Mouse (Mus musculus) gastrocnemius, postnatal 36 days (tissue): ENCODE results near the gene Slc17a7. TPM values are rescaled to one million over a fixed set of nuclear protein-coding genes. Genes with fewer than 3 reads are reported as not detected.
"Not testable (repeated sequence)": the region's sequence is repeated elsewhere in the genome, so short reads cannot be mapped to it uniquely, and the experiment has no call there.

ENCODE experiments used
- DNase-seq, 2 experiments: peaks; one replicate each; pipeline ENCODE4 v3.0.0; 2022
- intact Hi-C: fragments of 180-260 bp; cut with DNase I; formaldehyde crosslinking; loops from one replicate; pipeline ENCODE4 v1.15.1; 2025
- total RNA-seq, 2 experiments: library from RNA; stranded (reverse); gene quantifications; 2 replicates each; pipeline ENCODE4 v1.2.3; 2021

The Slc17a7 gene
- total RNA-seq, 2 experiments from 2014 or later: 0.76 to 0.79 TPM

DNA sequence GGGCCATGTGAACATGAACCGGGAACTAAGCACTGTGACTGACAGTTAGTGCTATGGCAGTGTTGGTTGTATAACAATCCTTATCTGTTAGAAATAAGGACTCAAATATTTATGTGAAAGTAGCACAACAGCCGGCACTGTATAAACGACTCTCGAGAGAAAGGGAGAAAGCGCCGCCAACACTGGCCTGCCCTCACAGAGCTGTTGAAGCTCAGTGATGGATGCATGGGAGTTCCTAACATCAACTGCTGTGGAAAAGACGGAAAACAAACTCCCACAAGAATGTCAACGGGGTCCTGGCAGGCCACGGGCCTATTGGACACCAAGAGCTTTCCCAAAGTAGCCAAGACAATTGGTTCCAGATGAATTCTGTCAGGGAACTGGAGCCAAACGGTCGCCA lies 12.4 kb upstream of the Slc17a7 start:
- intact Hi-C loops: no loop called here
- peak in 1 of 2 experiments; percentile 31 for DNase-seq

DNA sequence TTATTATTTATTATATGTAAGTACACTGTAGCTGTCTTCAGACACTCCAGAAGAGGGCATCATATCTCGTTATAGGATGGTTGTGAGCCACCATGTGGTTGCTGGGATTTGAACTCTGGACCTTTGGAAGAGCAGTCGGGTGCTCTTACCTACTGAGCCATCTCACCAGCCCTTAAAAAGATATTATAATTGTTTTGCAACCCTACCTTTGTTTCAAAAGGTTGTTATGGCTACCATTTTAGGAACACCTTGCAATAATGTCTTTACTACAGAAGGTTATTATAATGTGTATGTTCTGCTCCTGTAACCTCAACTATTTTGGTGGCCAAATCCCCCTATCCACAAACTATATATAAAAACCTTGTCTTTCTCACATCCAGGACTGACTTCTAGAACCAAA lies 10.7 kb upstream of the Slc17a7 start:
- intact Hi-C loops, DNase-seq: not testable (repeated sequence)

DNA sequence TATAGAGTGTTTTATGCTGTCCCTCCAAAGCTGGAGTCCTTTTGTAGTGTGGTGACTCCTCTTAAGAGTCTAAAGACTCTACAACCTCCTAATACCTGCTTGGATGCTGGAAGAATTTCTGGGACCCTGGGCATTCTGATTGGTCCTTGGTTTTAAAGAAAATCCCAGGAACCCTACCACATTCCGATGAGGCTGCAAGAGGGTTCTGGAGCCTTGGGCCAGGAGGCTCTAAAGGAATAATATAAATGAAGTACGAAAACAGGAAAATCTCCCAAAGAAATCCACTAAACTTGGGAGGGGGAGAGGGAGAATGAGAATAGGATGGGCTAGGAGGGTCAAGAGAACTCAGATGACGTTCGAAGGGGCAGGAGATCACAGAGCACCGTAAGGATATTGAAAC lies 10.2 kb upstream of the Slc17a7 start:
- no peak for DNase-seq
- intact Hi-C loops: no loop called here

DNA sequence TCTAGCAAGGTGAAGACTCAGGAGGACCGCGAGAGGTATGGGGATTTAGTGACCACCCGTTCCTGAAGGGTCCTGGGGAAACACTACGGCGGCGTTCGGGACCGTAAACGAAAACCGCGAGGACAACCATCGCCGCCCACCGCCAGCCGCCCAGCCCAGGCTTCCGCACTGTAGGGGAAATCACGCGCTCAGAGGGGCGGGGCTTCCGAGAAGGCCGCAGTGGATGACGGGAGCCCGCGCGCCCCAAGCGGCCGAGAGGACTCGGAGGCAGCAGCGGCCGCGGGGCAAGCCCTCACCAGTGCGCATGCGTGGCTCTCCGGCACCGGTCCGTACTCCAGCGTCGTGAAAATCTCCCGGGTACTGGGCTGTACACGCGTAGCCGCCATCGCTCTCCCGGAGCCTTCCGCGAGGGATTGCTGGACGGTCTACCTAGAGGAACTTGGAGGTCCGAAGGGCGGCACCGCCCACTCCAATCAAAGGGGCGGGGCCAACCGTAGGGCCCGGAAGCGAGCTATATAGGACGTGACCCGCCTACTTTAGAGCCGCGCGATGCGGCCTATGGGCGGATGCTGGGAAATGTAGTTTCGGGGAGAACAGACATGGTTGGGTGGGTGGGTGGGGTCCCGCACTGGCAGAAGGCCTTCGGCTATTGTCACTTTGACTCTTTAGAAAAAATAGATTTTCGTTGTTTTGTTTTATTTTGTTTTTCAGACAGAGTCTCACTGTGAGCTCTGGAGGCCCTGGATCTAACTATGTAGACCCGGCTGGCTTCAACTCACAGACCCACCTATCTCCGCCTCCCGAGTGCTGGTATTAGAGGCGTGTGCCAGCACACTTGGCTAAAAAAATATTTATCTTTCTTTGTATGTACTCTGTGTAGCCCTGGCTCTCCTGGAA lies 9.4 kb upstream of the Slc17a7 start, which contains the start of the genes Pih1d1 and Aldh16a1:
TSS of gene Pih1d1 (plus strand) at position 208 of the 897 bp plus-strand sequence.
TSS of gene Aldh16a1 (minus strand) at position 489 of the 897 bp plus-strand sequence.
- intact Hi-C loops: no loop called here
- peak; percentile 96 for DNase-seq

DNA sequence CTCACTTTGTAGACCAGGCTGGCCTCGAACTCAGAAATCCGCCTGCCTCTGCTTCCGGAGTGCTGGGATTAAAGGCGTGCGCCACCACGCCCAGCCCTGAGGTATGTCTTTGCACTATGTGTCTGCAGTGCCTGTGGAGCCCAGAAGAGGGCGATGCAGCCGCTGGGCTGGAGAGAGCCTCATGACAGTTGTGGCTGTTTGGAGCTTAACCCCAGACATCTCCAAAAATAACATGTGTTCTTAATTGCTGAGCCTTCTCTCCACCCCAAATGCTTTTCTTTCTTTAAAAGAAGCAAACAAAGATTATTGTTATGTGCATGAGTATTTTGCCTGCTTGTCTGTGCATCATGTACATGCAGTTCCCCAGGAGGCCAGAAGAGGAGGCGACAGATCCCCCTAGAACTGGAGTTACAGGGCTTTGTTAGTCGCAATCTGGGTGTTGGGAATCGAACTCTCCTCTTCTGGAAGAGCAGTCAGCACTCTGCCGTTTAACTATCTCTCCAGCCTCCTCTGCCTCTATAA lies 8.7 kb upstream of the Slc17a7 start:
- intact Hi-C loops: no loop called here
- DNase-seq: peak; percentile 56 to 58

DNA sequence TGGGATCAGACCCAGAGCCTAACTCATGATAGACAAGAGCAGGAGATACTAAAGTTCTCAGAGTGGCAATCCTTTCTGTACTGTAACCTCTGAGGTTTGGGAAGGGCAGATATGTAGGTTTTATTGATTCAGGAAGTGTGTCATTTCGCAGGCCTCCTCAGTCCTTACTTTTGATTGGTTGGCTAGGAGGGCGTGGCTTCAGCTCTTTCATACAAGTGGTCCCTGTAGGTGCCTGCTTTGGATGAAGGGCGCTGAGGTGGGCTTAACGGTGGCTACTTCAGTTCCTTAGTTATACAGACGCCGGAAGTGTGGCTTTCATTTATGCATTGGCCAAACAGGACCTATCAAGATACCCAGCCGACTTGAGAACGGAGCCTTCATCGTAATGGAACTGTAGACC lies 8.2 kb upstream of the Slc17a7 start:
- intact Hi-C loops: no loop called here
- no peak for DNase-seq

DNA sequence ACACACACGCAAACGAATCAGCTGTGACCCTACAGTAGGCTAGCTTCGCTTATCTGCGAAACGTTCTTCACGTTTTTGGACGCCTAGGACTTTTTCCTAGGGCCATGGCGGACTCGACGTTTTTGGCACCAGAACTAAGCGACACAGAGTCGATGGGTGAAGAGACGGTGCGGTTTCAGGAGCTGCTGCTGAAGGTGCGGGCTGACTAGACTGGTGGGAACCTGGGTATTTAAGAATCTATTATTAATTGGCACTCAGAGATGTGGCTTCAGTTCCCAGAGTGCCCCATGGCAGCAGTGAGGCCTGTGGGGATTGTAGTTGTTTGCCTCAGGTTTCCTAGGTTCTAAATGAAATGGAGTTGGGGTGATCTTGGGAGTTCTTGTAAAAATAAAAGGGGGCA lies 7.5 kb upstream of the Slc17a7 start:
- no peak for DNase-seq
- intact Hi-C loops: no loop called here

DNA sequence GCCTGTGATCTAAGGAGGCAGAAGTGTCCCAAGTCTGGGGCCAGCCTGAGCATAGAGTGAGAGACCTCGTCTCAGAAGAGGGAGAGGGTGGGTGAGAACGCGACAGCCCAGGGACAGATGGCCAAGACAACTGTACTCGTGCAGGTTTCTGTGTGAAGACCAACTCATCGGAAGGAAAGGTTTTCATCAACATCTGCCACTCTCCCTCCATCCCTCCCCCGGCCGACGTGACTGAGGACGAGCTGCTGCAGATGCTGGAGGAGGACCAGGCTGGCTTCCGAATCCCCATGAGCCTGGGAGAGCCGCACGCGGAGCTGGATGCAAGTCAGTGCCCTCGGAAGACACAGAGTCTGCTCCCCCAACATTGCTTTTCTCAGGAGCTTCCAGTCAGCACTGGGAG lies 6.3 kb upstream of the Slc17a7 start:
- DNase-seq: no peak
- intact Hi-C loops: no loop called here

DNA sequence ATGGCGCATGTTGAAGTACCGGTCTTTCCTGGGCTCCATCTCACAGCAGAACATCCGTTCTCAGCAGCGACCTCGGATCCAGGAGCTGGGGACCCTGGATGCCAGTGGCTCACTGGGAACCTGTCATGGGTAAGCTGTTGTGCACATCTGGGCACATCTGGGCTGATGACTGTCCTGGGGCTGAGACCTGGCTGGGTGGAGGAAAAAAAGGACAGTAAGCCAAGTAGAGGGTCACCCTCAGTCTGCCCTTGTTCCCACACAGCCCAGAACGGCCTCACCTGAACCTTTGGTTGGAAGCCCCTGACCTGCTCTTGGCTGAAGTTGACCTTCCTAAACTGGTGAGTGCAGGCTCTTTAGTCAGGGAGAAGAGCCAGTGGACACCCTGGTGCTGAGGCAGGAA lies 4.8 kb upstream of the Slc17a7 start:
- no peak for DNase-seq
- intact Hi-C loops: no loop called here

DNA sequence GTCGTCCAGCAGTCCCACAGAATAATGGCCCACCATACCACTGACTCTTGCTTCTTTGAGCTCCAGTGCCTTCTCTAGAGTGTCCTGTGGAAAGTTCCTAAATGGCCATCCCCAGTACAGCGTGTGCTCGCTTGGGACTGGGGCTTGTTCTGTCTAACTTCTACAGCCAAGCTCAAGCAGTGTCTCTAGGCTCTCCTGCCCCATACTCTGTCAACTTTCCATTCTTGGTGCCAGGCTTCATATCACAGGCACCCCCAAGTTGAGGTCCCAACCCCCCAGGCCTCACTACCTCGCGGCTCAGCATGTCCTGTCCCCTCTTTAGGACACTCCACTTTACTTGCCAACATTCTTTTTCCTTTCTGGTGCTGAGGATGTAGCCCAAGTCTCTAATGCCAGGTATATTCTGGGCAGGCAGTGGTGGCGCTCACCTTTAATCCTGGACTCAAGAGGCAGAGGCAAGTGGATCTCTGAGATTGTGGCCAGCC lies 3.4 kb upstream of the Slc17a7 start:
- intact Hi-C loops: no loop called here
- no peak for DNase-seq

DNA sequence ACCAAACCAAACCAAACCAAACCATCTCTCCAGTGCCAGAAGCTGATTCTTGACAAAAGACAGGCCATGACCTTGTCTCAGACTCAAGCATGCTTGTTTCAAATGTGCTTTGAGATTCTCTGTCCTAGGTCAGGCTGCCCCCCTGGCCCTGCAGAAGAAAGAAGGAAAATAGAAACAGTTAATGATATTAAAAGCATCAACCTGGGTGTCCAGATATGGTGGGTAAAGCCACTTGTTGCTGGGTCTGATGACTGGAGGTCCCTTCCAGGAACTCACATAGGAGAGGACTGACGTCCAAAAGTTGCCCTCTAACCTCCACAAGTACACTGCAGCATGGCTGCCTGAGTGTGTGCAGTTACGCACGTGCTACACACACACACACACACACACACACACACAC lies 2.9 kb upstream of the Slc17a7 start:
- intact Hi-C loops: no loop called here
- no peak for DNase-seq

DNA sequence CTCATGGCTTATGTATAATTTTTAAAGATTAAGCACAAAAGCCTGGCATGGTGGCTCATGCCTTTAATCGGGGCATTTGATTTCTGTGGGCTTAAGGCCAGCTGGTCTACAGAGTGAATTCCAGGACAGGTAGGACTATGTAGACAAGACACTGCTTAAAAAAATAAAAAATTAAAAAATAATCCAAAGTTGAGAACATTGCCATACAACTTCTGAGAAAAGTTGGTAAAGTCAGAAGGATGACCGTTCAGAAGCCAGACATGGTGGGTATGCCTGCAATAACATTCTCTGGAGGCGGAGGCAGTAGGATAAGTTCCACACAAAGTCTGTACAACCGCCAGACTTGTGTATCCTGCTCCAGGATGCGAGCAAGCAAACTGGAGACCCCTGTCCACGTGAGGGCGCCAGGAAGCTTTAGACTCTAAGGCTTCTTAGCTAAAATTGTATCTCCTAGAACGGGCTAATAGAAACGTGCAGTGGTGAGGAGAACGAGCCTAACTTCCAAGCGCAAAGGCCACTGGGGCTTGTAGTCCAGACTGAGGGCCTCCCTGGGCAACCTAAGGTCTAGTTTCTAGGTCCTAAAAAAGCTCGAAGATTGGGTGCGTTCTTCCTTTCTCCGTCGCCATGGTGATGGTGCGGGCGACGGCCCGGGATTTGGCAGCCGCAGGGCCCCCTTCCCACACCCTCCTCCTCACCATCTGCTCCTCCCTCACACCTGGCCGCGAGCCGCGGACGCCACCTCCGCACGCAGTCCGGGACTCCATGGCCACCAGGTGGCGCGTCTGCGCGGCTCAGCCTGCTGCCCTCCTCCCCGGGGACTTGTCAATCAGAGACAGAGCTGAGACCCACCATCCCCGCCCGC lies 1.9 kb upstream of the Slc17a7 start:
- intact Hi-C loops: loop anchor here (1.0 kb wide), 1 partner anchor 36 kb away; no protein-coding TSS in a partner anchor
- DNase-seq: peak; percentile 83 to 85

DNA sequence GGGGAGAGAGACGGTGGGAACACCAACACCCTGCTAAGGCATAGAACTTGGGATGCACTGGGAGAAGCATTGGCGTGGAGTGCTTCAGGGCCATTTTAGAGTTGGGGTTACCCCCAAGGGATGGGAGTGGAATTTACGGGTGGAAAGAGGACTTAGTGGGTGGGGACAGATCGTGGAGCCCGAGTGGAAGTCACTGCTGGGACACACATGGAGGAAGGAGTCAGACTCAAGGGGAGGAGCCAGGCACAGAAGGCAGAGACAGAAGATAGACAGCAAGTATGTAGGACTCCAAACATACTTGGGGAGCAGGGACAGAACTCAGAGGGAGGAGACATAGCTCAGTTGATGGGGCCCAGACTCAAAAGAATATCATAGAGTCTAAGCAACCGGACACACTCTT lies 1.2 kb upstream of the Slc17a7 start:
- intact Hi-C loops: loop anchor here (1.0 kb wide), 1 partner anchor 36 kb away; no protein-coding TSS in a partner anchor

DNA sequence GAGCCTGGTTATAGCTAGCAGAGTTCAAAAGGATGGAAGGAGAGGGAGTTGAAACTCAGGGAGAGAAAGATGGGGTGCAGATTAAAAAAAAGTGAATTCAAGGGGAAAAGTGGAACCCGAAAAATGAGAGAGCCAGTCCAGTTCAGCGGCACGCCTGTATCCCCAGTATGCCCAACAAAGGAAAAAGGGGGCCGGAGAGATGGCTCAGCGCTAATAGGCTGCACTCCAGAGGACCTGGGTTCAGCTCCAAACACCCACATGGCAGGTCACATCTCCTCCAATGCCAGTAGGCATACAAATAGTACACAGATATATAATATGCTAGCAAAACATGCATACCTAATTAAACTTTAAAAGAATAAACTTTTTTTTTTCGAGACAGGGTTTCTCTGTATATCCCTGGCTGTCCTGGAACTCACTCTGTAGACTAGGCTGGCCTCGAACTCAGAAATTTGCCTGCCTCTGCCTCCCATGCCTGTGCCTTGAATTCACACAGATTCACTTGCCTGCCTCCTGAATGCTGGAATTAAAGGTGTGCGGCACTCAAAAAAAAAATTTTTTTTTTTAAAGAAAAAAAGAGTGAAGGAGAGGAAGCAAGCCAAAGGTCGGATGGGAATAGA lies 643 bp upstream of the Slc17a7 start:
- intact Hi-C loops: loop anchor here (1.0 kb wide), 1 partner anchor 35 kb away; no protein-coding TSS in a partner anchor
- no peak for DNase-seq

More for the DNA sequence above, 1.2 kb upstream of the Slc17a7 start:
- DNase-seq: no peak

DNA sequence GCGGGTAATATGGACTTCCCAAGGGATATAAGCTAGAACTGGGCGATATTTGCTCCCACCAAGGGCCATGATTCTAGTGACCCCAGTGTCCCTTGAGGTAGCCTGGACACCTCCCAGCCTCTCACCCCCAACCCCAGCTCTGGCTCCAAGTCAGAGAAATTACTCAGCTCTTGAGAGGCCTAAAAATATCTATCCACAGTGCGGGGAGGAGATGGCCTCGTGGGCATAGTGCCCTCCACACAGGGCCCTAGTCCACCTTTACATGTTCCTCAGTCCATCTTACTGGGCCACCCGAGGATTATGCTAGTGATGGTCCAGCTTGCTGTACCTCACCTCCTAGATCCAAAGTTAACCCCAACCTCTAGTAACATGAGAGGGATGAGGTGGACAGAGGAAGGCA lies 1.1 kb downstream of the Slc17a7 start:
- intact Hi-C loops: no loop called here
- no peak for DNase-seq

DNA sequence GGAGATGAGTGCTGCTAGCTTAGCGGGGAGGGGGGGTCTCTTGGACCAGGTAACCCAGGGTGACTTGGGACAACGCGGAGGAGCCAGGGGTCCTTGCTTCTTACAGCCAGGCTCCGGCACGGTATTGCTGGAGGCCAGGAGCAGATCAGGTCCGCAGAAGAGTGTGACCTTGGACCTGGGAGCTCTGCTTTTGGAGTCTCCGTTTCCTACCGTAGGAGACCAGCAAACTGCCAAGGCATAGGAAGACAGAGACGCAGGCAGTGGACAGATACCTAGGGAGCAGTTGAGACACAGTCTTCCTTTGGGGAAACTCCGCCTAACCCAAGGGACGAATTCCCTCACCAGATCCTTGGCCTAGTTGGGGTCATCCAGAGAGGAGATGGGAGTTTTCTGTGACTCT lies 2.0 kb downstream of the Slc17a7 start:
- DNase-seq: no peak
- intact Hi-C loops: no loop called here

DNA sequence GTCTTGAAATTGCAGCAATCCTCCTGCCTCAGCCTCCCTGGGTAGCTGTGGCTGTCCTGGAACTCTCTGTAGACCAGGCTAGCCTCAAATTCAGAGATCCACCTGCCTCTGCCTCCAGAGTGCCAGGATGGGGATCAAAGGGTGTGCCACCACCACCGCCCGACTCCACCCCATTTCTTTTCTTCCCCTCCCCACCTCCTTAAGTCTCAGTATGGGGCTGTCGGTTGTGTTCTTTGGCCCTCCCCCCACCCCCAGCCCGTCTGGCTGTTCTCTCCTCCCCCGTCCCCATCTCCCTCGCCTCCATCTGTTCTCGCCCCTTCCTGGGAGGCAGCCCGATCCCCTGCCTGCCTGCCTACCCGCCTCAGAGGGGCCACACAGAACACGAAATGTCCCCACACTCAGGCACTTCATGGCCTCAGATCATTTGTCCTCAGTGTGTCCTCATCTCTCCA lies 3.2 kb downstream of the Slc17a7 start:
- no peak for DNase-seq
- intact Hi-C loops: no loop called here

DNA sequence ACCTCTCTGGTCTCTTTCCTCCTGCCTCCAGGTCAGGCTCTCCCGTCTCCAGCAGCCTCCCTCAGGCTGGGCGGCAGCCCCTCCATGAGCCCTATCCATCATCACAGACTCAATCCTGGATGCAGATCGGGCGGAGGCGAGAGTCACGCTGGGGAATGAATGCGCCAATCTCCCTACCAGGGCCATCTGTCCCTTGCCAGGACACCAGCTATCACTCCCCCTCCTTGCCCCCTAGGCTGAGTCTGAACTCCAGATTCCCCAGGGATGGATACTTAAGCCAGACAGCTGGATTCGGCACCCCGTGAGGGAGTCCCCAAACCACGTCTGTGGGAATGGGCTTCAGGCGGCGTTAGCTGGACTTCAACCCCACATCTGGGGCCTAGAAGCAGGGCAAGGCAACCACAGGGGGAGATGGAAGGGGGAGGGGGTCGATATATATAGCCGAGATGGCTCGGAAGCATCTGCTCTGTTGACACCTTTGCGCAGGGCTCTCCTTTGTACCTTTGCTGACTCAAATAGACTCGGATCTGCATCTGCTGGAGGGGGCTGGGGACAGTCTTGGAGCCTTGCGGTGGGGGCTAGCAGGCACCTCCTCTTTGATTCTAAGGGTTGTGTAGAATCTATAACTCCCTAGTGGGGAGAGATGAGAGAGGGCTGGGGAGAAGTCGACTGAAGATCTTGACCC lies 4.2 kb downstream of the Slc17a7 start:
- no peak for DNase-seq
- intact Hi-C loops: no loop called here

DNA sequence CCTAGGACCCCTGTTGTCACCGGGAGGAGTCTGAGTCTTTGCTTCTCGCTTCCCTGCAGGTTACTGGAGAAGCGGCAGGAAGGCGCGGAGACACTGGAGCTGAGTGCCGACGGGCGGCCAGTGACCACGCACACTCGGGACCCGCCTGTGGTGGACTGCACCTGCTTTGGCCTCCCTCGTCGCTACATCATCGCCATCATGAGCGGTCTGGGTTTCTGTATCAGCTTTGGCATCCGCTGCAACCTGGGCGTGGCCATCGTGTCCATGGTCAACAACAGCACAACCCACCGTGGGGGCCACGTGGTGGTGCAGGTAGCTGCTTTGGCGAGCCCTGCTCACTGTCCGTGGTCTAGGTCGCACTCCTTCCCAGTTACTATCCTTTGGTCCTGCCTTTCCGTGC lies 4.9 kb downstream of the Slc17a7 start:
- DNase-seq: no peak
- intact Hi-C loops: no loop called here

DNA sequence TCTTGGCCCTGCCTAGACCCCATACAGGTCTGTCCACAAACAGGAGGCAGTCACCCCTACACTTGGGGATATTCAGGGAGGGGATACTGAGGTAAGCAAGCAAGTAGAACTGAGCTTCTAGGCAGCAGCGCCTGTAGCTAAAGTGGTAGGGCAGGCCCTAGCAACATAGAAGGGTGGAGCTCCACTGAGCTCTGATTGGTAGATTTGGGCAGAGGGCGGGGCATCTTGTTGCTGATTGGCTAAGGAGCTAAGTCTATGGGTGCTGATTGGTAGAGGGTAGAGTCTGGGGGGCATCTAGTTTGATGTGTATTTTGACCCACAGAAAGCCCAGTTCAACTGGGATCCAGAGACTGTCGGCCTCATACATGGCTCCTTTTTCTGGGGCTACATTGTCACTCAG lies 5.7 kb downstream of the Slc17a7 start:
- DNase-seq: no peak
- intact Hi-C loops: no loop called here
